In the genomic region with DNA sequence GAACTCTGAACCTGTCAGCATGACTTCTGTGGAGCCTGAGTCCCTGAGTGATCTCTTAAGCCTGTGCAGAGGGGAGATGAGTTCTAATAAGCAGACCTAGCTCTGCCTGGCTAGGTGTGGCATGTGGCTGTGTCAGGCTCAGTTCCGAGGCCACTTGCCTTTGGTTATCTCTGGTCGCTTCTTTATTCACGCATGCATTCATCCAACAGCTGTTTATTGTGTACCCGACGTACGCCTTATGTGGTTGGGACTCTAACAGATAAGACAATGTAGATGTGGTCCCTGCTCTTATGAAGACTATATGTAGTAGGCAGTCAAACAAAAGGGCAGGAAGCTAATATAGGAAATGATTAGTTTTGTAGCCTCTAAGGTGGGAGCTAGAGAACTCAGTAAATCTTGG, we compare ENCODE assay signal across 25 mouse cellular contexts.
"Had no signal": no experiment of that assay in that cellular context is flagged by ENCODE, and none has a peak within 500 bp of the region (broad histone marks: within the 10 kb centered on the region; RNA-seq: fewer than 3 reads in every experiment).

No protein-coding gene starts in this region.

- H3K27ac ChIP-seq: heart, adult 2 months; heart, embryonic 10.5 days; hindbrain, embryonic 13.5 days; hindbrain, embryonic 15.5 days; hindbrain, postnatal 0 days; kidney, embryonic 15.5 days; kidney, postnatal 0 days; limb, embryonic 13.5 days; limb, embryonic 15.5 days; liver, embryonic 15.5 days had no signal

- H3K9ac ChIP-seq: heart, embryonic 12.5 days; hindbrain, embryonic 13.5 days; hindbrain, embryonic 15.5 days; kidney, embryonic 15.5 days; limb, embryonic 13.5 days; limb, embryonic 15.5 days; liver, embryonic 15.5 days had no signal

- H3K27me3 ChIP-seq: heart, embryonic 12.5 days; hindbrain, embryonic 15.5 days; kidney, embryonic 15.5 days; limb, embryonic 13.5 days; limb, embryonic 15.5 days had no signal

- H3K4me3 ChIP-seq: heart, adult 2 months; heart, embryonic 10.5 days; heart, embryonic 12.5 days; hindbrain, embryonic 13.5 days; hindbrain, embryonic 15.5 days; kidney, embryonic 15.5 days; limb, embryonic 13.5 days; limb, embryonic 15.5 days; liver, embryonic 15.5 days had no signal

- DNase-seq: gastrocnemius, postnatal 14 days; gastrocnemius, postnatal 36 days; heart, adult 11 months; heart, adult 2 months; heart, postnatal 10 days; heart, postnatal 36 days; kidney, adult 11 months; kidney, adult 2 months; kidney, adult 9 months; kidney, postnatal 14 days; kidney, postnatal 36 days; layer of hippocampus, adult 9-11 months; layer of hippocampus, postnatal 36 days; left cerebral cortex, postnatal 4 days had no signal

- H3K4me2 ChIP-seq: heart, embryonic 12.5 days; hindbrain, embryonic 13.5 days; hindbrain, embryonic 15.5 days; kidney, embryonic 15.5 days; limb, embryonic 13.5 days; limb, embryonic 15.5 days; liver, embryonic 15.5 days had no signal

- ATAC-seq: hindbrain, postnatal 0 days; intestine, embryonic 16.5 days had no signal

- H3K36me3 ChIP-seq: heart, embryonic 10.5 days; heart, embryonic 12.5 days; hindbrain, embryonic 13.5 days; hindbrain, embryonic 15.5 days; limb, embryonic 15.5 days; liver, embryonic 15.5 days had no signal

- H3K9me3 ChIP-seq: heart, embryonic 10.5 days; hindbrain, embryonic 13.5 days; hindbrain, embryonic 15.5 days; kidney, embryonic 15.5 days; limb, embryonic 13.5 days; limb, embryonic 15.5 days; liver, embryonic 15.5 days had no signal
